Mouse (Mus musculus): ENCODE results near the gene Ino80e. TPM values are rescaled to one million over a fixed set of nuclear protein-coding genes. Genes with fewer than 3 reads are reported as not detected.

The Ino80e gene
- polyA plus RNA-seq, 1 experiment, result 74.1 TPM

DNA sequence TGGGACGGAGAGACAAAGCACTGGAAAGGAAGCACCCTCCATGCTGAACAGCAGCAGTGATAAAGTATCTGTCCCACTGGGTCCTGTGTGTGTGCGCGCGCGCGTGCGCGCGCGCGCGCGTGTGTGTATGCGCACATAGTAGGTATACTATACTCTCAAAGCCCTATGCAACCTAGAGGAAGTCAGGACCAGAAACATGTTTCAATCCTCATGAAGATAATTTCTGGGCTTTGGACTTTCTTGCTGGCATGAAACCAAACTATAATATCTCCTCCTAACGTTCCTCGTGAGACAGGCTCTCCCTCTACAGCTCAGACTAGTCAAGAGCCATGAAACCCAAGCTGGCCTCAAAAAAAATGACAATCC, 61.1 kb downstream of the Ino80e start:
- Histone ChIP-seq H3K27me3 (ENCODE audit: control insufficient read depth, insufficient read depth, low read length) (no peaks in the 10 kb centered on the region), H3K27ac (ENCODE audit: control insufficient read depth, insufficient read depth, low read depth, low read length) (no peak overlapping the region), H3K4me1 (ENCODE audit: control insufficient read depth, insufficient read depth, low read length) (peaks cover 17% of the 10 kb centered on the region), H3K4me3 (ENCODE audit: control insufficient read depth, low read depth, low read length) (peak overlapping the region; percentile 94), H3K36me3 (ENCODE audit: control insufficient read depth, insufficient read depth, low read length) (no peaks in the 10 kb centered on the region)
- no peak for TF ChIP-seq POLR2A (IDR thresholded peaks at IDR 0.05; ENCODE audit: control insufficient read depth, low read depth, low read length)
- no peak for TF ChIP-seq CTCF (IDR thresholded peaks at IDR 0.05; ENCODE audit: control insufficient read depth, insufficient read depth, insufficient replicate concordance, low read depth, low read length)

Other genes starting within 250 kb of the Ino80e start
- gene Nupr1, start 231.5 kb downstream of the Ino80e start, polyA plus RNA-seq (2012; rRNA removed), result 1.4 and 2.6 TPM in 2 replicates
- gene Sgf29, start 213.1 kb downstream of the Ino80e start, polyA plus RNA-seq (2012; rRNA removed), result 405 and 485 TPM in 2 replicates
- 5.8 and 7.1 TPM in 2 replicates for gene Sult1a1, start 185.9 kb downstream of the Ino80e start, polyA plus RNA-seq (2012; rRNA removed)
- 35.7 and 38.7 TPM in 2 replicates for gene Bola2, start 167.0 kb downstream of the Ino80e start, polyA plus RNA-seq (2012; rRNA removed)
- 8.3 and 9.5 TPM in 2 replicates for gene Slx1b, start 166.6 kb downstream of the Ino80e start, polyA plus RNA-seq (2012; rRNA removed)
- 2.5 and 2.6 TPM in 2 replicates for gene Coro1a, start 154.6 kb downstream of the Ino80e start, polyA plus RNA-seq (2012; rRNA removed)
- gene Mapk3, start 102.8 kb downstream of the Ino80e start, polyA plus RNA-seq (2012; rRNA removed), result 337 and 349 TPM in 2 replicates
- gene Gdpd3, start 96.0 kb downstream of the Ino80e start, polyA plus RNA-seq (2012; rRNA removed), result 3.5 and 3.9 TPM in 2 replicates
- gene Ypel3, start 85.4 kb downstream of the Ino80e start, polyA plus RNA-seq (2012; rRNA removed), result 74.3 and 92.1 TPM in 2 replicates
- gene Tbx6, start 80.9 kb downstream of the Ino80e start, polyA plus RNA-seq (2012; rRNA removed), result 1.1 and 1.2 TPM in 2 replicates
- 252 and 262 TPM in 2 replicates for gene Ppp4c, start 69.9 kb downstream of the Ino80e start, polyA plus RNA-seq (2012; rRNA removed)
- gene Fam57b, start 64.7 kb downstream of the Ino80e start, polyA plus RNA-seq (2012; rRNA removed), result 7.9 and 9.8 TPM in 2 replicates
- gene 4930451I11Rik, start 30.7 kb downstream of the Ino80e start, polyA plus RNA-seq (2012; rRNA removed), result 103 and 114 TPM in 2 replicates
- 1.9 and 2.2 TPM in 2 replicates for gene Doc2a, start 15.0 kb downstream of the Ino80e start, polyA plus RNA-seq (2012; rRNA removed)
- 76.6 and 77.1 TPM in 2 replicates for gene Hirip3, start 405 bp downstream of the Ino80e start, polyA plus RNA-seq (2012; rRNA removed)
- gene Taok2, start 22.3 kb upstream of the Ino80e start, polyA plus RNA-seq (2012; rRNA removed), result 43.5 and 49.4 TPM in 2 replicates
- gene Tmem219, start 60.5 kb upstream of the Ino80e start, polyA plus RNA-seq (2012; rRNA removed), result 70.3 and 73.6 TPM in 2 replicates
- gene Kctd13, start 66.5 kb upstream of the Ino80e start, polyA plus RNA-seq (2012; rRNA removed), result 80.0 and 85.5 TPM in 2 replicates
- gene Asphd1, start 87.2 kb upstream of the Ino80e start, polyA plus RNA-seq (2012; rRNA removed), result 1.4 TPM in 2 replicates
- gene Sez6l2, start 88.2 kb upstream of the Ino80e start, polyA plus RNA-seq (2012; rRNA removed), result 9.9 and 10.7 TPM in 2 replicates
- 83.3 and 84.9 TPM in 2 replicates for gene Cdipt, start 113.5 kb upstream of the Ino80e start, polyA plus RNA-seq (2012; rRNA removed)
- 804 and 822 TPM in 2 replicates for gene Cdiptos, start 113.7 kb upstream of the Ino80e start, polyA plus RNA-seq (2012; rRNA removed)
- 3.0 and 4.0 TPM in 2 replicates for gene Mvp, start 152.2 kb upstream of the Ino80e start, polyA plus RNA-seq (2012; rRNA removed)
- gene Pagr1b, start 154.1 kb upstream of the Ino80e start, polyA plus RNA-seq (2012; rRNA removed), result 0.90 and 1.2 TPM in 2 replicates
- gene Pagr1a, start 155.0 kb upstream of the Ino80e start, polyA plus RNA-seq (2012; rRNA removed), result 1.3 and 2.0 TPM in 2 replicates
- gene Gm42742, start 158.7 kb upstream of the Ino80e start, polyA plus RNA-seq (2012; rRNA removed), result 13.5 and 16.2 TPM in 2 replicates
- gene Prrt2, start 158.8 kb upstream of the Ino80e start, polyA plus RNA-seq (2012; rRNA removed), result 2.7 and 3.4 TPM in 2 replicates
- gene Maz, start 164.7 kb upstream of the Ino80e start, polyA plus RNA-seq (2012; rRNA removed), result 59.1 and 59.6 TPM in 2 replicates
- 10.2 and 11.2 TPM in 2 replicates for gene Kif22, start 180.1 kb upstream of the Ino80e start, polyA plus RNA-seq (2012; rRNA removed)
- gene Zg16, start 225.0 kb upstream of the Ino80e start, polyA plus RNA-seq (2012; rRNA removed), result 0.76 and 0.93 TPM in 2 replicates
- 4.6 and 4.9 TPM in 2 replicates for gene AI467606, start 229.0 kb upstream of the Ino80e start, polyA plus RNA-seq (2012; rRNA removed)